Mouse (Mus musculus) frontal cortex, postnatal 36 days (tissue): ENCODE measurements around the gene Cldn19.

Source experiments
- DNase-seq, 2 experiments: peaks; one replicate each; pipeline ENCODE4 v3.0.0; 2022; ENCODE audit warnings: low spot score in 2 of 2

The Cldn19 gene

GRCm38 (mm10) chr4:119255351-119255750 is at the start of gene Cldn19:
TSS of gene Cldn19 (plus strand) at chr4:119255414.
- no peak for DNase-seq

GRCm38 (mm10) chr4:119216667-119217066 is 38.5 kb upstream of the Cldn19 start:
- no peak for DNase-seq

- DNase-seq = no peak
Observed at GRCm38 (mm10) chr4:119218169-119218568, 37.0 kb upstream of the Cldn19 start, which contains the start of gene Tmem269. TSS of gene Tmem269 (minus strand) at chr4:119218217.

- peak in 1 of 2 experiments; percentile 26 for DNase-seq
Observed at GRCm38 (mm10) chr4:119223696-119224095, 31.5 kb upstream of the Cldn19 start.

- no peak for DNase-seq
Observed at GRCm38 (mm10) chr4:119224534-119224933, 30.7 kb upstream of the Cldn19 start.

- no peak for DNase-seq
Observed at GRCm38 (mm10) chr4:119225719-119226118, 29.5 kb upstream of the Cldn19 start.

GRCm38 (mm10) chr4:119226751-119227150 is 28.5 kb upstream of the Cldn19 start:
- DNase-seq = no peak

- DNase-seq = peak; percentile 99
Observed at GRCm38 (mm10) chr4:119232410-119233255, 22.6 kb upstream of the Cldn19 start, which contains the start of the genes AU022252 and P3h1. TSS of gene AU022252 (minus strand) at chr4:119232712. TSS of gene P3h1 (plus strand) at chr4:119232915.

GRCm38 (mm10) chr4:119233256-119233901 is 21.8 kb upstream of the Cldn19 start:
- peak; percentile 52 to 67 for DNase-seq

- no peak for DNase-seq
Observed at GRCm38 (mm10) chr4:119234348-119234747, 20.9 kb upstream of the Cldn19 start.

- DNase-seq = no peak
Observed at GRCm38 (mm10) chr4:119238661-119239060, 16.6 kb upstream of the Cldn19 start.

GRCm38 (mm10) chr4:119239181-119239682 is 16.0 kb upstream of the Cldn19 start:
- DNase-seq = peak in 1 of 2 experiments; percentile 51

GRCm38 (mm10) chr4:119241664-119242063 is 13.6 kb upstream of the Cldn19 start:
- peak; percentile 60 to 66 for DNase-seq

GRCm38 (mm10) chr4:119242571-119242970 is 12.6 kb upstream of the Cldn19 start:
- no peak for DNase-seq

- peak; percentile 78 to 81 for DNase-seq
Observed at GRCm38 (mm10) chr4:119244468-119245240, 10.6 kb upstream of the Cldn19 start.

- peak; percentile 68 to 85 for DNase-seq
Observed at GRCm38 (mm10) chr4:119245556-119245955, 9.7 kb upstream of the Cldn19 start.

- peak in 1 of 2 experiments; percentile 35 for DNase-seq
Observed at GRCm38 (mm10) chr4:119245961-119246360, 9.3 kb upstream of the Cldn19 start.

GRCm38 (mm10) chr4:119246688-119247225 is 8.5 kb upstream of the Cldn19 start:
- no peak for DNase-seq

GRCm38 (mm10) chr4:119247462-119248235 is 7.6 kb upstream of the Cldn19 start:
- DNase-seq = peak; percentile 59 to 63

GRCm38 (mm10) chr4:119248407-119248965 is 6.7 kb upstream of the Cldn19 start:
- no peak for DNase-seq
